In the genomic region with DNA sequence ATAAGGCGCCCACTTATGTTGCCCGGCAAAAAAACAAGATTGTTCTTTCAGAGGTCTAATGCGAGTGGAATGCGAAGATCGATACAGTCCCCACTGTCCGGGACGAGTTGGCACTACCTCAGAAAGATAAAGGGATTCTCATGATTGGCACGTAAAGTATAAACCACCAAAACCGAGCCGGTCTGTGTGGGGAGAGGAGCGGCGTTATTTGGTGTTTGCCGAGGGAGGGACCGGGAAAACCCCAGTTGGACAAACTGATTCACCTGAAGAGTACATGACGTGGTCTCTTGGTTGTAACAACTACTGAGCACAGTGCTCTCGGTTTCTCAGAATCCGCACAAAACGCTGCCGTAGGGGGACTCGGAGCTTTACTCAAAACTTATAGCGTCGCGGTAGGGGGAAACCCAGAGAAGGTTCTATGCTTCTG, we compare ENCODE assay signal across 8 mouse cellular contexts. TPM values are rescaled to one million over a fixed set of nuclear protein-coding genes. Genes with fewer than 3 reads are reported as not detected.
A peak's percentile ranks its signal among the peaks of the same experiment; 100 is the strongest.
DNase-seq lines count a peak whose midpoint lies in the region; ATAC-seq and TF ChIP-seq lines count a peak whose summit lies in the region.

No protein-coding gene starts in this region.

- no peak for TF ChIP-seq CTCF in testis, adult 2 months (IDR thresholded peaks at IDR 0.05; ENCODE audit: control insufficient read depth, insufficient read depth, insufficient replicate concordance, low read depth, low read length)
- no peak for TF ChIP-seq CTCF in embryonic fibroblast, embryonic 13.5 days (IDR thresholded peaks at IDR 0.05; ENCODE audit: borderline replicate concordance, insufficient read depth, low read length)
- TF ChIP-seq CTCF in midbrain, postnatal 0 days (IDR thresholded peaks at IDR 0.05) = no peak

- DNase-seq in testis, postnatal 14 days (ENCODE audit: low spot score) = no peak
- no peak for DNase-seq in limb, embryonic 10.5 days (ENCODE audit: low spot score)
- no peak for DNase-seq in midbrain, postnatal 0 days (ENCODE audit: low spot score)
- DNase-seq in left cerebral cortex, adult 18-20 months (ENCODE audit: low spot score in 2 of 2) = no peak
- DNase-seq in frontal cortex, postnatal 10 days (ENCODE audit: low spot score in 2 of 2) = no peak

- H3K27ac ChIP-seq in testis, adult 2 months (ENCODE audit: control insufficient read depth, insufficient read depth, low read depth, low read length) = peak overlapping the region; percentile 88
- peak overlapping the region; percentile 98 for H3K27ac ChIP-seq in embryonic fibroblast, embryonic 13.5 days (ENCODE audit: insufficient read depth, low read length)
- H3K27ac ChIP-seq in limb, embryonic 10.5 days = peak overlapping the region; percentile 92
- no peak overlapping the region for H3K27ac ChIP-seq in midbrain, postnatal 0 days (ENCODE audit: low read depth, low read length)

- H3K27me3 ChIP-seq in testis, adult 2 months (ENCODE audit: control insufficient read depth, insufficient read depth, low read length) = no peaks in the 10 kb centered on the region
- H3K27me3 ChIP-seq in limb, embryonic 10.5 days (ENCODE audit: low read depth, poor library complexity, severe bottlenecking) = no peaks in the 10 kb centered on the region
- no peaks in the 10 kb centered on the region for H3K27me3 ChIP-seq in midbrain, postnatal 0 days (ENCODE audit: insufficient read depth, low read length)

- H3K9ac ChIP-seq in midbrain, postnatal 0 days (replicated peaks; ENCODE audit: low read length, poor library complexity, severe bottlenecking) = peak overlapping the region; percentile 52

- no peaks in the 10 kb centered on the region for H3K9me3 ChIP-seq in limb, embryonic 10.5 days (replicated peaks)
- no peaks in the 10 kb centered on the region for H3K9me3 ChIP-seq in midbrain, postnatal 0 days (ENCODE audit: low read length)

- H3K36me3 ChIP-seq in testis, adult 2 months (ENCODE audit: control insufficient read depth, insufficient read depth, low read length) = peaks cover 1% of the 10 kb centered on the region
- peaks cover 43% of the 10 kb centered on the region for H3K36me3 ChIP-seq in limb, embryonic 10.5 days
- H3K36me3 ChIP-seq in midbrain, postnatal 0 days (ENCODE audit: insufficient read depth, low read length) = peaks cover 19% of the 10 kb centered on the region

- WGBS in limb, embryonic 10.5 days = under 1% methylated on average over 23 of the region's 23 CpGs
- 2% methylated on average over 23 of the region's 23 CpGs for WGBS in midbrain, postnatal 0 days

- peak overlapping the region; percentile 88 for H3K4me3 ChIP-seq in testis, adult 2 months (ENCODE audit: control insufficient read depth, low read depth, low read length)
- peak overlapping the region; percentile 59 for H3K4me3 ChIP-seq in embryonic fibroblast, embryonic 13.5 days (ENCODE audit: insufficient read depth, low read length)
- H3K4me3 ChIP-seq in limb, embryonic 10.5 days = peak overlapping the region; percentile 61
- peak overlapping the region; percentile 62 for H3K4me3 ChIP-seq in midbrain, postnatal 0 days (ENCODE audit: low read depth, low read length)

- no peak for ATAC-seq in midbrain, postnatal 0 days (ENCODE audit: low FRiP score)
- no peak for ATAC-seq in frontal cortex, adult (ENCODE audit: low TSS enrichment)

- peaks cover 21% of the 10 kb centered on the region for H3K4me1 ChIP-seq in testis, adult 2 months (ENCODE audit: control insufficient read depth, insufficient read depth, low read length)
- H3K4me1 ChIP-seq in embryonic fibroblast, embryonic 13.5 days (ENCODE audit: control insufficient read depth, insufficient read depth, low read length) = peaks cover 5% of the 10 kb centered on the region
- H3K4me1 ChIP-seq in limb, embryonic 10.5 days = peaks cover 58% of the 10 kb centered on the region
- peaks cover 12% of the 10 kb centered on the region; the same call in 1 of the 2 replicates for H3K4me1 ChIP-seq in midbrain, postnatal 0 days (ENCODE audit: insufficient read depth, low read length)

- no peak for TF ChIP-seq POLR2A in testis, adult 2 months (IDR thresholded peaks at IDR 0.05; ENCODE audit: control insufficient read depth, low read depth, low read length)
- TF ChIP-seq POLR2A in embryonic fibroblast, embryonic 13.5 days (IDR thresholded peaks at IDR 0.05; ENCODE audit: low read depth, low read length) = no peak

- H3K4me2 ChIP-seq in midbrain, postnatal 0 days (ENCODE audit: low read depth, low read length, poor library complexity, severe bottlenecking) = peak overlapping the region; percentile 69

RNA-seq across cellular contexts. Expression of a gene that starts 0.4 kb away (rescaled TPM):
- 65.1 and 73.7 TPM in 2 replicates for polyA plus RNA-seq in testis, adult 2 months (2012; rRNA removed)
- 13.6 and 15.3 TPM in 2 replicates for polyA plus RNA-seq in embryonic fibroblast, embryonic 13.5 days (2011; ENCODE audit: insufficient read length, low read depth, missing spikeins)
- polyA plus RNA-seq in limb, embryonic 10.5 days (2016; fragmentation: Nextera tagmentation; extraction: Ambion mirVana) = 10.0 and 13.1 TPM in 2 replicates
- 12.6 and 24.0 TPM in 2 replicates for total RNA-seq in midbrain, postnatal 0 days (2014; rRNA removed)
- 18.1 and 25.4 TPM in 2 replicates for polyA plus RNA-seq in midbrain, postnatal 0 days (2015; fragmentation: Nextera tagmentation; extraction: Ambion mirVana)
- 10 to 100 TPM; 25.3 to 33.8 TPM for total RNA-seq in left cerebral cortex, adult 18-20 months (2021)

RNA-seq across cellular contexts. Expression of a gene that starts 0.4 kb away (rescaled TPM):
- 22.2 and 22.3 TPM in 2 replicates for polyA plus RNA-seq in testis, adult 2 months (2012; rRNA removed)
- polyA plus RNA-seq in embryonic fibroblast, embryonic 13.5 days (2011; ENCODE audit: insufficient read length, low read depth, missing spikeins) = 12.0 and 17.9 TPM in 2 replicates
- polyA plus RNA-seq in limb, embryonic 10.5 days (2016; fragmentation: Nextera tagmentation; extraction: Ambion mirVana) = 17.3 and 19.9 TPM in 2 replicates
- 7.1 and 7.6 TPM in 2 replicates for total RNA-seq in midbrain, postnatal 0 days (2014; rRNA removed)
- polyA plus RNA-seq in midbrain, postnatal 0 days (2015; fragmentation: Nextera tagmentation; extraction: Ambion mirVana) = 4.5 and 5.7 TPM in 2 replicates
- total RNA-seq in left cerebral cortex, adult 18-20 months (2021) = 1 to 10 TPM; 3.2 to 3.5 TPM

RNA-seq across cellular contexts. Expression of a gene that starts 6.5 kb away (rescaled TPM):
- polyA plus RNA-seq in testis, adult 2 months (2012; rRNA removed) = 125 and 137 TPM in 2 replicates
- 2,180 and 2,276 TPM in 2 replicates for polyA plus RNA-seq in embryonic fibroblast, embryonic 13.5 days (2011; ENCODE audit: insufficient read length, low read depth, missing spikeins)
- polyA plus RNA-seq in limb, embryonic 10.5 days (2016; fragmentation: Nextera tagmentation; extraction: Ambion mirVana) = 1,157 and 1,293 TPM in 2 replicates
- total RNA-seq in midbrain, postnatal 0 days (2014; rRNA removed) = 753 and 863 TPM in 2 replicates
- 853 and 860 TPM in 2 replicates for polyA plus RNA-seq in midbrain, postnatal 0 days (2015; fragmentation: Nextera tagmentation; extraction: Ambion mirVana)
- total RNA-seq in left cerebral cortex, adult 18-20 months (2021) = 100 to 1,000 TPM; 729 to 741 TPM

RNA-seq across cellular contexts. Expression of a gene that starts 11.3 kb away (rescaled TPM):
- polyA plus RNA-seq in testis, adult 2 months (2012; rRNA removed) = 10.4 and 13.2 TPM in 2 replicates
- 112 and 127 TPM in 2 replicates for polyA plus RNA-seq in embryonic fibroblast, embryonic 13.5 days (2011; ENCODE audit: insufficient read length, low read depth, missing spikeins)
- 139 and 141 TPM in 2 replicates for polyA plus RNA-seq in limb, embryonic 10.5 days (2016; fragmentation: Nextera tagmentation; extraction: Ambion mirVana)
- total RNA-seq in midbrain, postnatal 0 days (2014; rRNA removed) = 71.3 and 78.4 TPM in 2 replicates
- polyA plus RNA-seq in midbrain, postnatal 0 days (2015; fragmentation: Nextera tagmentation; extraction: Ambion mirVana) = 65.0 and 65.5 TPM in 2 replicates
- total RNA-seq in left cerebral cortex, adult 18-20 months (2021) = 10 to 100 TPM; 15.2 to 18.0 TPM

RNA-seq across cellular contexts. Expression of a gene that starts 11.5 kb away (rescaled TPM):
- 9.5 and 12.5 TPM in 2 replicates for polyA plus RNA-seq in testis, adult 2 months (2012; rRNA removed)
- 40.5 and 45.1 TPM in 2 replicates for polyA plus RNA-seq in embryonic fibroblast, embryonic 13.5 days (2011; ENCODE audit: insufficient read length, low read depth, missing spikeins)
- 178 and 181 TPM in 2 replicates for polyA plus RNA-seq in limb, embryonic 10.5 days (2016; fragmentation: Nextera tagmentation; extraction: Ambion mirVana)
- 80.5 and 89.5 TPM in 2 replicates for total RNA-seq in midbrain, postnatal 0 days (2014; rRNA removed)
- polyA plus RNA-seq in midbrain, postnatal 0 days (2015; fragmentation: Nextera tagmentation; extraction: Ambion mirVana) = 68.4 and 71.1 TPM in 2 replicates
- total RNA-seq in left cerebral cortex, adult 18-20 months (2021) = 1 to 10 TPM; 9.7 TPM
